Mouse (Mus musculus): ENCODE data around the gene 2310003L06Rik.

The 2310003L06Rik gene

GRCm38 (mm10) chr5:87969201-87969600 is at the start of gene 2310003L06Rik, which contains the start of gene Gm28434:
2310003L06Rik (plus strand) TSS chr5:87969459.
Gm28434 (plus strand) TSS chr5:87969517.
- no peak for DNase-seq

GRCm38 (mm10) chr5:87925372-87925771 is 43.9 kb upstream of the 2310003L06Rik start, which contains the start of gene Csn3:
Csn3 (plus strand) TSS chr5:87925579.
- DNase-seq: no peak

- no peak for DNase-seq
Observed at GRCm38 (mm10) chr5:87931603-87932002, 37.7 kb upstream of the 2310003L06Rik start.

- no peak for DNase-seq
Observed at GRCm38 (mm10) chr5:87940752-87941151, 28.5 kb upstream of the 2310003L06Rik start.

- DNase-seq: no peak
Observed at GRCm38 (mm10) chr5:87942515-87942914, 26.7 kb upstream of the 2310003L06Rik start.

DNA sequence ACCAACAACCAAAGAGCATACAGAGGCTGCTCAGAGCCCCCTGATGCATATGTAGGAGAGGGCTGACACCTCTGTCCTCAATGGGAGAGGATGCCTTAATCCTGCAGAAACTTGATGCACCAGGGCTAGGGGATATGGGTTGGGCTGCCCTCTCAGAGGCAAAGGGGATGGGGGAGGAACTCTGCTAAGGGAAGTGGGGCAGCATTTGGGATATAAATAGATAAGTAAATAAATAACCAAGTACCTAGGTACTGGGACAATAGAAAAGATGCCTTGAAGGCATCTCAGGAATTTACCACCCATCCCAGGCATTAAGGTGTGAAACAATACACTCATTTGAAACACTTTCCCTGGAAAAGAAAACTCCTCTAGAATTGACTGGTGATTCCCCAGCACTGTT is 17.4 kb upstream of the 2310003L06Rik start:
- no peak for DNase-seq

DNA sequence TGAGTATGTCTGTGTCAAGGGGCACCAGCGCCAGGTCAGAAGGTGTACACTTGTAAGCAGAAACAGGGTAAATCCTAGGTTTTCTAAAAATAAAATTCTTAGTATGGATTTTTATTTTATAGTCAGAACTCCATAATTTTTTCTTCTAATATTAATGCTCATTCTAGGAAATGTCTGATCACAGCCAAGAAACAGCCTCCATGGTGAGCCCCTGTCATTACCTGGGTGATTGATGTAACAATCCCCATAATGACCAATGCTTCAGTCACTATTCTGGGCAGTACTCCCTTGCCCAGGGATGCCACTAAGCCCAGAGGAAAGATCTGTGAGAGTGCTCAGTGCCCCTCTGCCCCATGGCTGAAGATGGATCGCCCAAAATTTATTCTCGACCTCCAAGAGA is 9.9 kb downstream of the 2310003L06Rik start, which contains the start of gene Cabs1:
TSS of gene Cabs1 (plus strand) at position 301 of the 400 bp plus-strand sequence.
- DNase-seq: no peak

- DNase-seq: no peak
Observed at GRCm38 (mm10) chr5:87982468-87983214, 13.4 kb downstream of the 2310003L06Rik start.

DNA sequence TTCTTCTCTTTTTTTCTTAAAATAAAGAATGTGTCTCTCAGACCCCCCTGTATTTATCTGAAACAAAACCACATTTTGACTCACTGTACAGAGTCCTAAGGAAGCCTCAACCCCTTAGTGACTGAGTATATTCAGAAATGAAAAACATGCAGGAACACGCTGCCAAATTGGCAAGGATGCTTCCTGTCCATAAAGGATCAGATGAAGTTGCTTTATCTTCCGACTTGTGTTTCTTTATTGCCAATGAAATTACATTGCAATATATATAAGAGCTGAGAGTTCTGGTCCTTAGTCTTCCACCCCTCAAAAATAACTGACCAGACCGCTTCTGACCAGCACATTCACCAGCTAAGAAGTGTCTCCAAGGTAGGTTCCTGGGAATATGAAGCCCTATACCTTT is 33.0 kb downstream of the 2310003L06Rik start, which contains the start of gene Smr3a:
TSS of gene Smr3a (plus strand) at position 301 of the 400 bp plus-strand sequence.
- DNase-seq: no peak

- DNase-seq: no peak
Observed at GRCm38 (mm10) chr5:88005241-88005640, 36.0 kb downstream of the 2310003L06Rik start.
